Mouse (Mus musculus) bone marrow, adult 2 months (tissue): Measurements from ENCODE around the gene Tbc1d5.

ENCODE experiments used
- CTCF ChIP-seq: fragments of 200-500 bp; IDR thresholded peaks from 2 replicates; pipeline ENCODE4 v1.5.1; 2011; ENCODE audit warnings: low read length, control low read depth; ENCODE audit not compliant: control insufficient read depth, insufficient read depth
- POLR2A ChIP-seq: fragments of 200-500 bp; IDR thresholded peaks from 2 replicates; pipeline ENCODE4 v1.6.1; 2011; ENCODE audit warnings: low read depth, mild to moderate bottlenecking, control low read depth, low read length, borderline replicate concordance; ENCODE audit not compliant: control insufficient read depth

- TF ChIP-seq CTCF (no peak), POLR2A (no peak)
Measured at GRCm38 (mm10) chr17:50906630-50907029, 272.5 kb downstream of the Tbc1d5 start.
